Mouse (Mus musculus) forebrain, embryonic 16.5 days (tissue): ENCODE data around the gene Dnajb12. TPM values are rescaled to one million over a fixed set of nuclear protein-coding genes. Genes with fewer than 3 reads are reported as not detected.

ENCODE experiments used
- ATAC-seq: fragments of 200-750 bp; cut with Nextera tagmentation; 2 replicates; pipeline ENCODE4 v1.8.0; 2017; ENCODE audit warnings: mild to moderate bottlenecking, moderate library complexity
- H3K27ac ChIP-seq: fragments of 300-500 bp; sonication (generic); 2 replicates; pipeline ENCODE4 v1.5.1; 2014; ENCODE audit warnings: low read length, control low read depth
- H3K27me3 ChIP-seq: fragments of 300-500 bp; sonication (generic); replicated peaks from 2 replicates; pipeline ENCODE4 v1.6.1; 2014; ENCODE audit warnings: low read length; ENCODE audit not compliant: control insufficient read depth, insufficient read depth
- H3K36me3 ChIP-seq: fragments of 300-500 bp; sonication (generic); 2 replicates; pipeline ENCODE4 v1.6.1; 2014; ENCODE audit not compliant: control insufficient read depth, insufficient read depth
- H3K4me1 ChIP-seq: fragments of 300-500 bp; sonication (generic); replicated peaks from 2 replicates; pipeline ENCODE4 v1.6.1; 2014; ENCODE audit warnings: low read length; ENCODE audit not compliant: control insufficient read depth, insufficient read depth
- H3K4me2 ChIP-seq: fragments of 300-500 bp; sonication (generic); 2 replicates; pipeline ENCODE4 v1.6.1; 2014; ENCODE audit warnings: mild to moderate bottlenecking, low read length, control low read depth
- H3K4me3 ChIP-seq: fragments of 300-500 bp; sonication (generic); replicated peaks from 2 replicates; pipeline ENCODE4 v1.5.1; 2014; ENCODE audit warnings: mild to moderate bottlenecking, low read length, control low read depth
- H3K9ac ChIP-seq: fragments of 300-500 bp; sonication (generic); replicated peaks from 2 replicates; pipeline ENCODE4 v1.6.1; 2014; ENCODE audit warnings: low read depth, low read length, control low read depth
- H3K9me3 ChIP-seq: fragments of 300-500 bp; sonication (generic); 2 replicates; pipeline ENCODE4 v1.6.1; 2016; ENCODE audit warnings: low read length; ENCODE audit not compliant: control insufficient read depth
- WGBS: fragments of 180-500 bp; shearing (Covaris S2); extraction: QIAGEN DNeasy Blood & Tissue Kit; methylation state at CpG from one replicate; pipeline ENCODE4 v1.1.7; 2014; 5-methylcytosine and 5-hydroxymethylcytosine counted together
- polyA plus RNA-seq: library from polyadenylated mRNA; unstranded; fragments of >200 nt; fragmentation: Nextera tagmentation; extraction: Ambion mirVana; gene quantifications from 2 replicates; pipeline ENCODE4 v1.2.1, GENCODE M21; 2015

The Dnajb12 gene
- polyA plus RNA-seq, 1 experiment from 2014 or later, result 18.5 TPM

DNA sequence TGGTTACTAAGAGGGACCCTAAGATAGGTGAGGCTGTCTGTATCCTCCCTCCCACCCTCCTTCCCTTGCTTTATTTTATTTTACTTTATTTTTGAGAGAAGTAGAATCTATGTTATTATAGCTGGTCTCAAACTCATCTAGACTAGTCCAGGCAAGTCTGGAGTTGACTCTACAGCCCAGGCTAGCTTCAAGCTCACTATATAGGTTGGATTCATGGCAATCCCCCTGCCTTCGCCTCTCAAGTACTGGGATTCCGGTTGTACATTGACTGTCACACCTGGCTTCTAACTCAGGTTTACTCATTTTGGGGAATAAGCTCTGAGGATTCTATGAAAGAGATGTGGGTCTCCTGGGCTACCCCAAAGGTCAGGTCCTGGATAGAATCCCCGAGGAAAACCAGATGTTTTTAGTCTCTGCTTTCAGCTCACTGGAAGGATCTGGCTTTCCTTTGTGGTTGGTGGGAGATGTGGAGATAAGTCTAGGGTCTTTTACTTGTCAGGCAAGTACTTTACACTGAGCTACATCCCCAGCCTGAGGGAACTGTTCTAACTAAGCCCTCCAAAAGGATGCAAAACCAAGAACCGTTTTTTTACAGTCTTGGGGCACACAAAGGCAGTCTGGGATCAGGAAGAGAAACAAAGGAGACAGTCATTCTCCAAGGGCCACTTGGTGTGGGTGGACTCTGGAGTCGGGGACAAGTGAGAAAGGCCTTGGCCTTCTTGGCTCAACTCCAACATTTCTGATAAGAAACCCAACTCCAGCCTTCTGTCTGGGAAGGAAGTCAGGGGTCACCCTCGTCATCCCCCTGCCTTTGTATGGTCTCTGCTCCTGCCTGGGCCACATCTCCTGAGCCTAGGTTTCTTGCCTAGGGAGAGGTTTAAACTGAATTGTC is 69.3 kb downstream of the Dnajb12 start:
- no peaks in the 10 kb centered on the region for H3K27me3 ChIP-seq
- peak overlapping the region; percentile 93 for H3K4me2 ChIP-seq
- WGBS, result 50% methylated on average over 6 of the region's 6 CpGs
- no peaks in the 10 kb centered on the region for H3K9me3 ChIP-seq
- no peak for ATAC-seq
- peaks cover 37% of the 10 kb centered on the region for H3K4me1 ChIP-seq
- no peak overlapping the region; the same call in 1 of the 2 replicates for H3K4me3 ChIP-seq
- peak overlapping the region; percentile 39; the same call in 1 of the 2 replicates for H3K27ac ChIP-seq
- no peaks in the 10 kb centered on the region for H3K36me3 ChIP-seq
- H3K9ac ChIP-seq, result no peak overlapping the region; the same call in 1 of the 2 replicates

Other genes starting within 250 kb of the Dnajb12 start
- gene Micu1, start 177.1 kb upstream of the Dnajb12 start, polyA plus RNA-seq, result 76.0 and 76.4 TPM in 2 replicates
- gene Ddit4, start 72.3 kb downstream of the Dnajb12 start, polyA plus RNA-seq, result 75.5 and 79.6 TPM in 2 replicates
- 45.1 and 50.0 TPM in 2 replicates for gene Ascc1, start 123.2 kb downstream of the Dnajb12 start, polyA plus RNA-seq
- 112 and 115 TPM in 2 replicates for gene Anapc16, start 123.6 kb downstream of the Dnajb12 start, polyA plus RNA-seq
- 52.6 and 68.6 TPM in 2 replicates for gene Spock2, start 226.7 kb downstream of the Dnajb12 start, polyA plus RNA-seq